Comparison of ENCODE assay signal across 10 mouse cellular contexts in genomic region chr13:55168958-55169369, GRCm38 (mm10). TPM values are rescaled to one million over a fixed set of nuclear protein-coding genes. Genes with fewer than 3 reads are reported as not detected.
A peak's percentile ranks its signal among the peaks of the same experiment; 100 is the strongest.
DNase-seq lines count a peak whose midpoint lies in the region; ATAC-seq lines count a peak whose summit lies in the region.
"Had no signal": no experiment of that assay in that cellular context is flagged by ENCODE, and none has a peak within 500 bp of the region (broad histone marks: within the 10 kb centered on the region; RNA-seq: fewer than 3 reads in every experiment).

No protein-coding gene starts in this region.

- DNase-seq in heart, adult 18-20 months: peak; percentile 62 to 79
- no peak for DNase-seq in heart, adult 8-10 months (ENCODE audit: low spot score)
- peak; percentile 41 for DNase-seq in limb, embryonic 11.5 days (ENCODE audit: low spot score)
- no peak for DNase-seq in urinary bladder, postnatal 10 days (ENCODE audit: low spot score)

- H3K4me2 ChIP-seq in forebrain, embryonic 16.5 days (ENCODE audit: low read length): no peak overlapping the region
- no peak overlapping the region for H3K4me2 ChIP-seq in hindbrain, embryonic 15.5 days
- no peak overlapping the region for H3K4me2 ChIP-seq in limb, embryonic 11.5 days (ENCODE audit: low read depth, severe bottlenecking)
- no peak overlapping the region for H3K4me2 ChIP-seq in neural tube, embryonic 13.5 days
- H3K4me2 ChIP-seq: heart, embryonic 13.5 days had no signal

- WGBS in forebrain, embryonic 16.5 days: 51% methylated on average over 13 of the region's 13 CpGs
- WGBS in hindbrain, embryonic 15.5 days: 22% methylated on average over 13 of the region's 13 CpGs
- 70% methylated on average over 13 of the region's 13 CpGs for WGBS in limb, embryonic 11.5 days
- 33% methylated on average over 13 of the region's 13 CpGs for WGBS in neural tube, embryonic 13.5 days

- no peak overlapping the region for H3K4me3 ChIP-seq in forebrain, embryonic 16.5 days (replicated peaks; ENCODE audit: low read length)
- no peak overlapping the region for H3K4me3 ChIP-seq in hindbrain, embryonic 15.5 days
- H3K4me3 ChIP-seq in limb, embryonic 11.5 days (ENCODE audit: low read depth, low read length): no peak overlapping the region
- H3K4me3 ChIP-seq in neural tube, embryonic 13.5 days: no peak overlapping the region
- H3K4me3 ChIP-seq: heart, embryonic 13.5 days had no signal

- H3K4me1 ChIP-seq in forebrain, embryonic 16.5 days (replicated peaks; ENCODE audit: control insufficient read depth, insufficient read depth, low read length): peaks cover 24% of the 10 kb centered on the region
- H3K4me1 ChIP-seq in hindbrain, embryonic 15.5 days (replicated peaks): peaks cover 21% of the 10 kb centered on the region
- H3K4me1 ChIP-seq in limb, embryonic 11.5 days (ENCODE audit: control insufficient read depth, insufficient read depth, low read length): peaks cover 11% of the 10 kb centered on the region
- peaks cover 41% of the 10 kb centered on the region for H3K4me1 ChIP-seq in neural tube, embryonic 13.5 days (replicated peaks)

- no peaks in the 10 kb centered on the region for H3K9me3 ChIP-seq in forebrain, embryonic 16.5 days (ENCODE audit: control insufficient read depth, low read length)
- H3K9me3 ChIP-seq in hindbrain, embryonic 15.5 days: no peaks in the 10 kb centered on the region
- no peaks in the 10 kb centered on the region for H3K9me3 ChIP-seq in limb, embryonic 11.5 days (ENCODE audit: control insufficient read depth, low read length)
- H3K9me3 ChIP-seq in neural tube, embryonic 13.5 days: no peaks in the 10 kb centered on the region
- H3K9me3 ChIP-seq: heart, embryonic 13.5 days had no signal

- H3K27me3 ChIP-seq in forebrain, embryonic 16.5 days (replicated peaks; ENCODE audit: control insufficient read depth, insufficient read depth, low read length): no peaks in the 10 kb centered on the region
- no peaks in the 10 kb centered on the region for H3K27me3 ChIP-seq in hindbrain, embryonic 15.5 days
- peaks cover 4% of the 10 kb centered on the region; the same call in 1 of the 2 replicates for H3K27me3 ChIP-seq in limb, embryonic 11.5 days (ENCODE audit: control insufficient read depth, insufficient read depth, low read length)
- H3K27me3 ChIP-seq in neural tube, embryonic 13.5 days: no peaks in the 10 kb centered on the region
- H3K27me3 ChIP-seq: heart, embryonic 13.5 days had no signal

- peak; percentile 81 for ATAC-seq in forebrain, embryonic 16.5 days
- peak; percentile 86 for ATAC-seq in hindbrain, embryonic 15.5 days (ENCODE audit: low FRiP score, low read depth)
- ATAC-seq in limb, embryonic 11.5 days (ENCODE audit: insufficient number of reproducible peaks, low FRiP score, low TSS enrichment, low read depth): peak; percentile 45; the same call in 1 of the 2 replicates
- ATAC-seq in neural tube, embryonic 13.5 days (ENCODE audit: low read depth): peak; percentile 78
- ATAC-seq in megakaryocyte, adult 5-6 weeks (ENCODE audit: poor library complexity, severe bottlenecking): no peak

- H3K36me3 ChIP-seq in forebrain, embryonic 16.5 days (ENCODE audit: control insufficient read depth, insufficient read depth): no peaks in the 10 kb centered on the region
- no peaks in the 10 kb centered on the region for H3K36me3 ChIP-seq in hindbrain, embryonic 15.5 days
- H3K36me3 ChIP-seq in limb, embryonic 11.5 days (ENCODE audit: control insufficient read depth, insufficient read depth, low read length): 0 out of 2 replicates have a peak, but pooled peaks cover 3% of the 10 kb centered on the region
- no peaks in the 10 kb centered on the region for H3K36me3 ChIP-seq in neural tube, embryonic 13.5 days
- H3K36me3 ChIP-seq: heart, embryonic 13.5 days had no signal

- peak overlapping the region; percentile 52 for H3K27ac ChIP-seq in forebrain, embryonic 16.5 days (ENCODE audit: low read length)
- H3K27ac ChIP-seq in hindbrain, embryonic 15.5 days (replicated peaks): no peak overlapping the region
- H3K27ac ChIP-seq in limb, embryonic 11.5 days (replicated peaks; ENCODE audit: low read depth, low read length): no peak overlapping the region
- peak overlapping the region; percentile 52 for H3K27ac ChIP-seq in neural tube, embryonic 13.5 days (replicated peaks)
- H3K27ac ChIP-seq: heart, embryonic 13.5 days had no signal

- peak overlapping the region; percentile 16; the same call in 1 of the 2 replicates for H3K9ac ChIP-seq in forebrain, embryonic 16.5 days (replicated peaks; ENCODE audit: low read depth, low read length)
- H3K9ac ChIP-seq in hindbrain, embryonic 15.5 days: no peak overlapping the region
- no peak overlapping the region for H3K9ac ChIP-seq in limb, embryonic 11.5 days (ENCODE audit: low read length)
- 0 out of 2 replicates have a peak overlapping the region, but pooled peaks have one; percentile 1 for H3K9ac ChIP-seq in neural tube, embryonic 13.5 days
- H3K9ac ChIP-seq: heart, embryonic 13.5 days had no signal

RNA-seq across cellular contexts. Expression of gene Fgfr4, which starts 16.5 kb away (rescaled TPM):
- total RNA-seq in heart, adult 18-20 months (2021): under 1 TPM; 0.28 to 0.30 TPM
- under 1 TPM in 3 of 4 experiments, not detected in 1; 0.16 to 0.29 (median 0.28) TPM for total RNA-seq in heart, adult 8-10 months (2022)
- 0.67 and 1.4 TPM in 2 replicates for polyA plus RNA-seq in forebrain, embryonic 16.5 days (2015; fragmentation: Nextera tagmentation; extraction: Ambion mirVana)
- polyA plus RNA-seq in hindbrain, embryonic 15.5 days (2015; fragmentation: Nextera tagmentation; extraction: Ambion mirVana): 1.5 and 1.6 TPM in 2 replicates
- 3.9 and 4.4 TPM in 2 replicates for polyA plus RNA-seq in limb, embryonic 11.5 days (2014; fragmentation: Nextera tagmentation; extraction: Ambion mirVana)
- 1.1 and 1.9 TPM in 2 replicates for polyA plus RNA-seq in neural tube, embryonic 13.5 days (2015; fragmentation: Nextera tagmentation; extraction: Ambion mirVana)
- total RNA-seq in megakaryocyte, adult 5-6 weeks (2015): not detected in 2 replicates
- total RNA-seq in megakaryocyte, adult 5-6 weeks (2017): not detected in 2 replicates

RNA-seq across cellular contexts. Expression of gene Gm17617, which starts 35.6 kb away (rescaled TPM):
- total RNA-seq in heart, adult 18-20 months (2021): not detected
- not detected for total RNA-seq in heart, adult 8-10 months (2022)
- not detected in 2 replicates for polyA plus RNA-seq in forebrain, embryonic 16.5 days (2015; fragmentation: Nextera tagmentation; extraction: Ambion mirVana)
- not detected in 2 replicates for polyA plus RNA-seq in hindbrain, embryonic 15.5 days (2015; fragmentation: Nextera tagmentation; extraction: Ambion mirVana)
- not detected in 2 replicates for polyA plus RNA-seq in limb, embryonic 11.5 days (2014; fragmentation: Nextera tagmentation; extraction: Ambion mirVana)
- not detected in 2 replicates for polyA plus RNA-seq in neural tube, embryonic 13.5 days (2015; fragmentation: Nextera tagmentation; extraction: Ambion mirVana)
- total RNA-seq in megakaryocyte, adult 5-6 weeks (2015): not detected in 2 replicates
- not detected in 2 replicates for total RNA-seq in megakaryocyte, adult 5-6 weeks (2017)
- polyA plus RNA-seq: heart, embryonic 13.5 days; spleen, adult 2 months had no signal

RNA-seq across cellular contexts. Expression of gene Nsd1, which starts 40.6 kb away (rescaled TPM):
- 10 to 100 TPM; 51.8 to 51.9 TPM for total RNA-seq in heart, adult 18-20 months (2021)
- total RNA-seq in heart, adult 8-10 months (2022): 10 to 100 TPM; 47.2 to 55.1 (median 51.9) TPM
- polyA plus RNA-seq in forebrain, embryonic 16.5 days (2015; fragmentation: Nextera tagmentation; extraction: Ambion mirVana): 52.4 and 53.1 TPM in 2 replicates
- polyA plus RNA-seq in hindbrain, embryonic 15.5 days (2015; fragmentation: Nextera tagmentation; extraction: Ambion mirVana): 49.1 and 58.4 TPM in 2 replicates
- 69.0 and 70.0 TPM in 2 replicates for polyA plus RNA-seq in limb, embryonic 11.5 days (2014; fragmentation: Nextera tagmentation; extraction: Ambion mirVana)
- 58.1 and 62.2 TPM in 2 replicates for polyA plus RNA-seq in neural tube, embryonic 13.5 days (2015; fragmentation: Nextera tagmentation; extraction: Ambion mirVana)
- 68.2 TPM in 2 replicates for total RNA-seq in megakaryocyte, adult 5-6 weeks (2015)
- 71.6 and 83.6 TPM in 2 replicates for total RNA-seq in megakaryocyte, adult 5-6 weeks (2017)

Comparison
In these comparisons a context has a peak if more than half of its experiments do, and no peak if none do; other contexts are left out.
1. DNase-seq: peak in heart, adult 18-20 months (2 of 2) and limb, embryonic 11.5 days (single experiment); none in heart, adult 8-10 months (single experiment) and urinary bladder, postnatal 10 days (single experiment).
2. H3K27ac ChIP-seq: peak in forebrain, embryonic 16.5 days (single experiment) and neural tube, embryonic 13.5 days (single experiment); none in hindbrain, embryonic 15.5 days (single experiment) and limb, embryonic 11.5 days (single experiment).
3. H3K9ac ChIP-seq: peak in forebrain, embryonic 16.5 days (single experiment) and neural tube, embryonic 13.5 days (single experiment); none in hindbrain, embryonic 15.5 days (single experiment) and limb, embryonic 11.5 days (single experiment).